Mouse (Mus musculus) urinary bladder, postnatal 10 days (tissue): ENCODE data around the gene Ptges3.
"Not testable (repeated sequence)": the region's sequence is repeated elsewhere in the genome, so short reads cannot be mapped to it uniquely, and the experiment has no call there.

Source experiments
- DNase-seq: peaks from one replicate; pipeline ENCODE4 v3.0.0; 2022; ENCODE audit warnings: low spot score

The Ptges3 gene

DNA sequence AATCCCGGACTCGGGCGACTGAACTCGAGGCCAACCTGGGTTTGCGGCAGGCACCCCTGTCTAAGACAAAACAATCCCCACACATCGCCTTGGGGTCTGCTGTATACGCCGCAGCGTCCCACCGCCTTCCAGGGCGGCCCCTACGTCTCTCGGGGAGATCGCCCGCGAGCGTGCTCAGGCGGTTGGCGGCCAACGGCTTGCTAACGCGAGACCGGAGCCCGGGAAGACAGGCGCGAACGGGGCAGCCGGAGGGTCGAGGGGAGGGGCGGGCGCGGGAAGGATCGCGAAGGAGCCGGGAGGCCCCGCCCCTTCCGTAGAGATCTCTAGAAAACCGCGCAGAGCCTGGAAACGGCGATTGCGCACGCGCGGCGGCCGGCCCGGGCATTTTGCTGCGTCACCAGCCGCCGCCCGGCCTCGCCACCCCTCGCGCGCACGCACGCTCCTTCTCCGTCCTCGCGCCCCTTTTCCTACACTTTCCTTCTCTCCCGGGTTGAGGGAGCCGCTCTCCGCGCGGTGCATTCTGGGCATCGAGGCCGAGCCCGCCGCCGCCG lies at the start of gene Ptges3:
Gene Ptges3, plus strand, starts transcription at position 354 of the 551 bp plus-strand sequence.
- DNase-seq: peak; percentile 88

DNA sequence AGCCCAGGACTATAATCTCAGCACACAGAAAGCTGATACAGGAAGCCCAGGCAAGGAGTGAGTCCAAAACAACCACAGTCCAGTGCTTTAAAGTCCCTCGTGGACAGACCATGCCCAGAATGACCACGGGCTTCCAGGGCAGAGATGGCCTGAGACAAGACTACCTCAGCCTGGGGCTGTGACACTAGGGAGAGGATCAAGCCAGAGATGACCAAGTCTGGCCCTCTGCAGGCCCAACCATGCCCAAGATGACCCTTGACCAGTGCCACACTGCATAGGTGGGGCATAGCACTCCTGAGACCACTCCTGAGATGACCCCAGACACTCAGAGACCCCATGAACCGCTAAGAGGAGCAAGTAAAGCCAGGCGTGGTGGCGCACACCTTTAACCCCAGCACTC lies 49.0 kb upstream of the Ptges3 start:
- DNase-seq: no peak

DNA sequence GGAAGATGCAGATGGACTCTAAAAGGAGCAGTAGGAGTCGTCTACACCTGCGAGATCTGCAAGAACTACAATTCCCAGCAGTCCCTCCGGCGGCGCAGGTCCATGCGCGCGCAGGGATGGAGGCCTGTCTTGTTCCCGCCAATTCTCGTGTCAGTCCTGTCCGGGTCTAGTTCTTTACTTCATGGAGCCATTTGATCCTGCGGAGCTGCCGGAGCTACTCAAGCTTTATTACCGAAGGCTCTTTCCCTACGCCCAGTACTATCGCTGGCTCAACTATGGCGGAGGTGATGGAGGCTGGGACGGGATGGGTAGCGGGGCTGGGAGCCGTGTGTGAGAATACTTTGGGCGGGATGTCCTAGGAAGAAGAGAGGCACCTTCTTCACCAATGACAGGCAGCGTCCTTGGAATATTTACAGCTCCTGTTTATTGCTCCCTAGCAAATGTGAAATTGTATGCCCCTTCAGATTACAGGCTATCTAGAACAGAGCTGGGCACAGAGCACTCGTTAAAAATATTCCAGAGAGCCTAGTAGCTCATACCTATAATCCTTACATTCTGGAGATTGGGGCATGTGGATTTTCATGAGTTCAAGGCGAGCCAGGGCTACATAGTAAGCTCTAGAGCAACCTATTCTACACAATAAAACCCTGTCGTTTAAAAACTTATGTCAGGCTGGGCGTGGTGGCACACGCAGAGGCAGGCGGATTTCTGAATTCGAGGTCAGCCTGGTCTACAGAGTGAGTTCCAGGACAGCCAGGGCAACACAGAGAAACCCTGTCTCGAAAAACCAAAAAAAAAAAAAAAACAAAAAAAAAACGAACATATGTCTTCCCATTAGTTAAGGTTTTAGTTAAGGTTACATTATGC lies 43.5 kb upstream of the Ptges3 start, which contains the start of gene Prim1:
Gene Prim1, plus strand, starts transcription at position 101 of the 867 bp plus-strand sequence.
- peak; percentile 25 for DNase-seq

DNA sequence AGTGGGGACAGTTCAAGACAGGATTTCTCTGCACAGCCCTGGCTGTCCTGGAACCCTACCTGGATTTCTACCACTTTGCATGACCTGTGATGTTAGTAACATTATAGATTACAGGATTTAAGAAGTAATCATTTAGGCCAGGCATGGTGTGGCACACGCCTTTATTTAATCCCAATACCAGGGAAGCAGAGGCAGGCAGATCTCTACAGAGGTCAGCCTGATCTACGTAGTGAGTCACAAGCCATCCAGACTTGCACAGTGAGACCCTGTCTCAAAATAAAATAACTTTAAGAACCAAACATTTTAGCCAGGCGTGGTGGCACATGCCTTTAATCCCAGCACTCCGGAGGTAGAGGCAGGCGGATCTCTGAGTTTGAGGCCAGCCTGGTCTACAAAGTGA lies 36.6 kb upstream of the Ptges3 start:
- no peak for DNase-seq

DNA sequence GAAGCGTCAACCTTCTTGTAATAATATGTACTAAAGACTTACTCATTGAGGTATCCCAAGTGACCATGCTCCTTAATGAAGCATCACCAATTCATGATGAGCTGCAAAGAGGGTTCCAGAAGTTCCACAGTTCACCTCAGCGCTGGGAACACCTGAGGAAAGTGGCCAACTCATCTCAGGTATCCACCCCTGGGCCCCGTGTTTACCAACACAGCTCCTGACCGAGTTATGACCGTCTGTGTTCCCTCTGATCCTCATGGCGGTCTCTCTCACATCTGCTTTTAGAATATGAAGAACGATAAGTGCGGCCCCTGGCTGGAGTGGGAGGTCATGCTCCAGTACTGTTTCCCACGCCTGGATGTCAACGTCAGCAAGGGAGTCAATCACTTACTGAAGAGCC lies 35.3 kb upstream of the Ptges3 start:
- no peak for DNase-seq

DNA sequence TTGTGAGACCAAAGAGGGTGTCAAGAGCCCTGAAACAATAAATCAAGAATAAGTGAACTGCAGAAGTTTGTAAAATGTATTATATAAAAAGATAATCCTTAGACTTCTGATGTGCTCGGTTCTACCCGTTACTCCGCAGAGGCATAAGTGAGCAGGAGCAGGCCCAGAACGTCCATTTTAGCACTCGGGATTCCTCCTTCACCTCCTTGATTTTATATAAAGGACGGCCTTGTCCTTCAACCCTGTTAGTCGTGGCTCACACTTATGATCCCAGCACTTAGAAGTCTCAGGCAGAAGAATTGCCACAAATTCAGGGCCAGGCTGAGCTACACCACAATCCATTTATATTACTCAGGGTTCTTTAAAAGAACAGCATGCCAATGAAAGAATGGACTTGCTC lies 28.8 kb upstream of the Ptges3 start:
- no peak for DNase-seq

DNA sequence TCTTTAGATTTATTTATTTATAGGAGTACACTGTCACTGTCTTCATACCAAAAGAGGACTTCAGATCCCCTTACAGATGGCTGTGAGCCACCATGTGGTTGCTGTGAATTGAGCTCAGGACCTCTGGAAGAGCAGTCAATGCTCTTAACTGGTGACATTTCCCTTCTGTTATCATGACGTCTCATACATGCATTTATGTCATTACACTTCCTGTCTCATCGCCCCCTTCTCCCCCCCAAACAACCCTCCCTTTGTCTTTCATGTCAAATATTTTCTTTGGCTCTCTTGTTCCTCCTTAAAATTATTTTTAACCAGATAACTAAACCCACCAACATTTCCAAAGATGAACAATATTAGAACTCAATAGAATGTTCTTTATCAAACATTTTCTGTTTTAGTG lies 27.9 kb upstream of the Ptges3 start:
- DNase-seq: no peak

DNA sequence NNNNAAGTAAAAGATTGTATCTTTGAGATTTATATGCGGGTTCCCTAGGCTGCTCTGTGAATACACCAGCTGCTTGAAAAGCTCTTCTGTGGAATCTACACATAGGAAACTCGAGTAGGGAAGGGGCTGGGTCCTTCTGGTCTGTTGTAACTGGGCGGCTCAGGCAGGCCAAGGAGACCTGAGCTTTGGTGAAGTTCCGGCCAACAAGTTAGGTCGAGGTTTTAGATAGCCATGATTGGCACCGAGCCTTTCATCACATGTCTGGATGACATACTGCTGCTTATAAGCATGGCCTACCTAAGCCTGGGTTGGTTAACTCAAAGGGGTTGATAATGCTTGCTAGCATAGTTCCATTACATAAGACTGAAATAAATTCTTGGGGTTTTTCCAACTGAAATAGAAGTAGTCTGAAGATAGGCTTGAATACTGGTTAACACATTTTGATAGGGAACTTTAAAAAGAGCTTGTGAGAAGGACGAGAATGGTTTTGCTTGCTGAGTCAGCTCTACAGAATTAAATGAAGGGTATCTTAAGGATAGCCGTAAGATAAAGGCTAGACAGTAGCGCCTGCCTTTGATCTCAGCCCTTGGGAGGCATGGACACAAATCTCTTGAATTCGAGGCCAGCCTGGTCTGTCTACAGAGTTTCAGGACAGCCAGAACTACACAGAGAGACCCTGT lies 21.9 kb upstream of the Ptges3 start:
- DNase-seq: no peak

DNA sequence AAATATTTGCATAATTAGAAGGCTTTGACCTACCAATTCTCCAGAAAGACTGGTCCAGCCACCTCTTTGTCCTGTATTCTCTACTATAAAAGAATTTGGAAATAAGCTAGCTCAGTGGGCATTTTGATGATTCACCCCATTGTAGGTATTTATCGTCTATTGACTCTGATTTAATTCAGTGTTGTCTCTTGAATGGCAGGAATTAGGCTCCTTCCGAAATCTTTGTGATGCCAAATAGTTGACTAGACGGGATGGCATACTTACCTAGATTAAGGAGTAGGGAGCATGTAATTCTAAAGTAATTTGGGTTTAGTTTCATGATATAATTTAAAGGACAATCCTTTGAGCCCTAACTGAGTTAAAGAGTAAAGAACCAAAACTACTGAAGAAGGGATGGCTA lies 20.8 kb upstream of the Ptges3 start:
- no peak for DNase-seq

DNA sequence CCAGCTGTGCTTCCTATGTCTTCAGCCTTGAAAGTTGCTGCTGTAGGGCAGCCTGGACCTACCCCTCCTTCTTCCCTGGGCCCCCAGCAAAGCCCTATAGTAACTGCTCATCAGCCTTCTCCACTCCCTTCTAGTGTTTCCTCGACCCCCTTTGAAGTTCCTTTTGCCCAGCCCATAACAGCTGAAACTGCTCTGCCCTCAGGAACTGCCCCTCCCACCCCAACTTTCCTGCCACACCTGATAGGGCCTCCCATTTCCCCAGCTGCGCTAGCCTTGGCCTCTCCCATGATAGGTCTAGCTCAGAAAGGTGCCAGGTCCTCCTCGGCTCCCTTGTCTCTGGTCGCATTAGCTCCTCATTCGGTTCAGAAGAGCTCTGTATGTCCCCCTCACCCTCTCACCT lies 19.6 kb upstream of the Ptges3 start:
- DNase-seq: no peak

DNA sequence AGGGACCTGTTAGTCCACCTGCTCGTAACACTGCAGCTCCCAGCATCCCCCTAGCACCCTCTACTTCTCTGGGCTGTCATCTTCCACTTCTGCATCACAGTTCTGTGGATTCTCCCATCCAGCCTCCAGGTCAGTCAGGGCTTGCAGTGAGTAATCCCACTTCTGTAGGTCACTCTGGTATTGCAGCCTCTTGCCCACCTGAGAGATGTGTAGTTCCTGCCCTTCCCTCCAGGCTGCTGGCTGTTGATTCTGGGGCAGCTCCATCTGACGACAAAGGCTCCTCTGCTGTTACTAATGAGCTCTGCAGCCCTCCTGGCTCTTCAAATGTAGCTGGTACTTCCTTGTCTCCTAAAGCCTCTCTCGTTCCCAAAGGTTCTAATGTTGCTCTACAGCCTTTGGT lies 18.9 kb upstream of the Ptges3 start:
- DNase-seq: no peak

DNA sequence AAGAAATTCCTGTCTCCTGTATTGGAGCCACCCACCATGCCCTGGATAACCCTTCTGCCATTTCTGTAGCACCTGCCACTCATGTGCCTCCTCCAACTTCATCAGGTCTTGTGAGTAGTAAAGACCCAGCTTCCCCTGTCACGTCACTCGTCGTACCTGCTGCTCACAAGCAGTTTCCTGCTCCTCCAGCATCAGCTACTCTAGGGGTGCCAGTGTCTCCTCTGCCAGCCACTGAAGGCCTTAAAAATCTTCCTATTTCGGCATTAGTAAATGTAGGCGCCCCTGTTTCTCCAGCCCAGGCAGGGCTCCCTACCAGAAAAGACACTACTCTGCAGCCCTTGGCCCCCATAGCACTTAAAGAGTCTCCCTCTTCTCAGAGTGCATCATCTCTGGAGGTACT lies 18.5 kb upstream of the Ptges3 start:
- no peak for DNase-seq

DNA sequence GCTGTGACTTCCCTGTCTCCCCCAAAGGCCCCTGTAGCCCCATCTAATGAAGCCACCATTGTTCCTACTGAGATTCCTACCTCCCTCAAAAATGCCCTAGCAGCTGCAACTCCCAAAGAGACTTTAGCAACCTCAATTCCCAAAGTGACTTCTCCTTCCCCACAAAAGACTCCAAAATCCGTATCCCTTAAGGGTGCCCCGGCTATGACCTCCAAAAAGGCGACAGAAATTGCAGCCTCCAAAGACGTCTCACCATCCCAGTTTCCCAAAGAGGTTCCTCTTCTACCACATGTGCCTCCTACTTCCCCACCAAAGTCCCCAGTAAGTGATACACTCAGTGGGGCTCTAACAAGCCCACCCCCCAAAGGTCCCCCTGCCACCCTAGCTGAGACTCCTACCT lies 17.1 kb upstream of the Ptges3 start:
- DNase-seq: no peak

DNA sequence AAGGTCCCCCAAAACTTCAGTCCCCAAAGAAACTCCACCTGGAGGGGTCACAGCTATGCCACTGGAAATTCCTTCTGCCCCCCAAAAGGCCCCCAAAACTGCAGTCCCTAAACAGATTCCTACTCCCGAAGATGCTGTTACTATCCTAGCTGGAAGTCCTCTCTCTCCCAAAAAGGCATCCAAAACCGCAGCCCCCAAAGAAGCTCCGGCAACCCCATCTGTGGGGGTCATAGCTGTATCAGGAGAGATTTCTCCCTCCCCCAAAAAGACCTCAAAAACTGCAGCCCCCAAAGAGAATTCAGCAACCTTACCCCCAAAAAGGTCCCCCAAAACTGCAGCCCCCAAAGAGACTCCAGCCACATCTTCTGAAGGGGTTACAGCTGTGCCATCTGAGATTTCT lies 16.3 kb upstream of the Ptges3 start:
- no peak for DNase-seq

DNA sequence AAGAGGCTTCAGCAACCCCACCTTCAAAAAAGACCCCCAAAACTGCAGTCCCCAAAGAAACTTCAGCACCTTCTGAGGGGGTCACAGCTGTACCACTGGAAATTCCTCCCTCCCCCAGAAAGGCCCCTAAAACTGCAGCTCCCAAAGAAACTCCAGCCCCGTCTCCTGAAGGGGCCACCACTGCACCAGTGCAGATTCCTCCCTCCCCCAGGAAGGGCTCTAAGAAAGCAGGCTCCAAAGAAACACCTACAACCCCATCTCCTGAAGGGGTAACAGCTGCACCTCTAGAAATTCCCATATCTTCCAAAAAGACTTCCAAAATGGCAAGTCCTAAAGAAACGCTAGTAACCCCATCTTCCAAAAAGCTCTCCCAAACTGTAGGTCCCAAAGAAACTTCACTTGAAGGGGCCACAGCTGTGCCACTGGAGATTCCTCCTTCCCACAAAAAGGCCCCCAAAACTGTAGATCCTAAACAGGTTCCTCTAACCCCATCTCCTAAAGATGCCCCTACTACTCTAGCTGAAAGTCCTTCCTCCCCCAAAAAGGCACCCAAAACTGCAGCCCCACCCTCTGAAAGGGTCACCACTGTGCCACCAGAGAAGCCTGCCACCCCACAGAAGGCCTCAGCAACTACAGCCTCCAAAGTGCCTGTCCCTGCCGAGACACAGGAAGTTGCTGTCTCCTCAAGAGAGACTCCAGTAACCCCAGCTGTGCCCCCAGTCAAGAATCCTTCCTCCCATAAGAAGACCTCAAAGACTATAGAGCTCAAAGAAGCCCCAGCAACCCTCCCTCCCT lies 15.5 kb upstream of the Ptges3 start:
- DNase-seq: no peak

DNA sequence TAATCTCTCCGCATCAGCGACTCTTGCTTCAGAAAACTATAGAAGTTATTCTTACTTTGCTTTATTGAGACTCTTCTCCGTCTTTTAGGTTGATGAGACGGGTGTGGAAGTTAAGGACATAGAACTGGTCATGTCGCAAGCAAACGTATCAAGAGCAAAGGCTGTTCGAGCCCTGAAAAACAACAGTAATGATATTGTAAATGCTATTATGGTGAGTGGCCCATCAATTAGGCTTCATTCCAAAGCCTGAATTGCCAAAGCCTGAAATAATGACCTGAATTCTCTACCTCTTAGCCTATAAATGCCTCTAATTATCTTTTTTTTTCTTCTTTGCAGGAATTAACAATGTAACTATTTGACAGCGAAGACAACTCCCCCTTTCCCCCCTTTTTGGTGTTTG lies 10.6 kb upstream of the Ptges3 start:
- no peak for DNase-seq

DNA sequence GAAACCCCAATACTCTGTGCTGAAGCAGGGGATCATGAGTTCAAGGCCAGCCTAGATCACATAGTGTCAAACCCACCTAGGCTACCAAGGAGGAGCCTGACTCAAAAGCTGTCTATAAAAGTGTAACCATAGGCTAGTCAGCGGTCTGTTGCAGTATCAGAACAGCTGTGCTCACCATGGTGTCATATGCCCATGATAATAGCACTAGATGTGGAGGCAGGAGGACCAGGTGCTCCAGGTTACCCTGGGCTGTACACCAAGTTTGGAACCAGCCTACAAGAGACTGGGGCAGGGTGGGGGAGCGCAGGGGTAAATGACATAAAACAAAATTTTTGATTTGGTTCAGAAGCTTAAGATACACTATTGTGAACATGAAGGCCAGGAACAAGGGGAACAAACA lies 9.0 kb upstream of the Ptges3 start:
- no peak for DNase-seq

DNA sequence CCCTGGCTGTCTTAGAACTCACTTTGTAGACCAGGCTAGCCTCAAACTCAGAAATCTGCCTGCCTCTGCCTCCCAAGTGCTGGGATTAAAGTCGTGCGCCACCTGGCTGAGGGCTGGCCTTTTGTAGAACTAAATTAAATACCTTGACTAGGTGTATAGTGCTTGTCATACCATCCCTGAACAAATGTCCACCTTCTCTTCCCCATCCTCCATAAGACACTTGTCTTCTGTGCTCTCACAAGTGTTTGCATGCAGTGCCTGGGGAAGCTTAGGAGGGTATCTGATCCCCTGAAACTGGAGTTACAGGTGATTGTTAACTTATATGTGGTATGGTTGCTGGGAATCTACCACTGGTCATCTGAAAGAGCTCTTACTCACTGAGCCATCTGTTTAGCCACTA lies 8.4 kb upstream of the Ptges3 start:
- DNase-seq: no peak

DNA sequence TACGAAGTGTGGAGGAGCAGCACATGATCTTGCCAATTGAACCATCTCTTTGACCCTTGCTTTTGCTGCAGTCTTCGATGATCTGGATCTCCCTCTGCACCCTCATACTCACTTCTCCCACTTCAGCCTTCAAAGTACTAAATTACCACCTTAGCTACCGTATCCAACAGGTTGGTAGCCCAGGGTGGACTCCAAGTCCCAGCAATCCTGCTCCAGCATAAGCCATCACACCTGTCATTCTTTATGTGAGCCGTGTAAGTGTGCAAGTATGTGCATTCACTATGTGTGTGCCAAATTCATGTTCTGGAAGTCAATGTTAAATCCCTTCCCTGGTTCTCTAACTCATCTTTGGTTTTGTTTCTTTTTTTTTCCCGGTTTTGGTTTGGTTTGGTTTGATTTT lies 7.2 kb upstream of the Ptges3 start:
- no peak for DNase-seq

DNA sequence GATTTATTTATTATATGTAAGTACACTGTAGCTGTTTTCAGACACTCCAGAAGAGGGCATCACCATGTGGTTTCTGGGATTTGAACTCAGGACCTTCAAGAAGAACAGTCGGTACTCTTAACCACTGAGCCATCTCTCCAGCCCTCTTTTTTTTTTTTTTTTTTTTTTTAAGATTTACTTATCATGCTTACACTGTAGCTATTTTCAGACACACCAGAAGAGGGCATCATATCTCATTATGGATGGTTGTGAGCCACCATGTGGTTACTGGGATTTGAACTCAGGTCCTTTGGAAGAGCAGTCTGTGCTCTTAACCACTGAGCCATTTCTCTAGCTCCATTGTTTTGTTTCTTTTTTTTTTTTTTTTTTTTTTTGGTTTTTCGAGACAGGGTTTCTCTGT lies 6.6 kb upstream of the Ptges3 start:
- not testable (repeated sequence) for DNase-seq

DNA sequence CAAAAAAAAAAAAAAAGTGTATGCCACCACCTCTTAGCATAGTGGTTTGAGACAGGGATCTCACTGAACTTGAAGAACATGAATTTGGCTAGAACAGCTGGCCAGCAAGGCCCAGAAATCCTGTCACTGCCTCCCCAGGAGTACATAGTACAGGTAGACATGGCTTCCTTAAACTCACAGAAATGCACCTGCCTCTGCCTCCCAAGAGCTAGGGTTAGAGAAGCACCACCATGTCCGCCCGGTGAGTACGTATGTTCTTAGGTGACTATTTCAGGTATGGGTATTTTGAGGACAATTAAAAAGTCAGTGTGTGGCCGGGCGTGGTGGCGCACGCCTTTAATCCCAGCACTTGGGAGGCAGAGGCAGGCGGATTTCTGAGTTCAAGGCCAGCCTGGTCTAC lies 5.8 kb upstream of the Ptges3 start:
- no peak for DNase-seq

DNA sequence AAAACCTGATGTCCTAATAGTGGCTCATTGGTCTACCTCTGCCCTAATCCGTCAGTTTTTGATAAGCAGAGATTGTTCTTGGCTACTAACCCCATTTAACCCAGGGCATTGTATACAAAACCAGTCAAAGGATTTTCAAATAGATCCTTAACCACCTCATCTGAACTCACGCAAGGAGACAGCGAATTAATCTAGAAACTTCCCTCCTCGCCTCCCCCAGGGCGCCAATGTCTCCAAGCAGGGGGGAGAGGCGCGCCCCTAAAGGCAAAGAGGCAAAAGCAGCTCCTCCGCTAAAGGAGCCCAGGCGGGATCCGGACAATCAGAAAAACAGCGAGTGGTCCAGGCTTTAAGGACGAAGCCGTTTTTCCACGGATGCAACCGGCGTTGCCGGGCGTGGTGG lies 570 bp upstream of the Ptges3 start:
- DNase-seq: no peak
